Mouse (Mus musculus): Measurements from ENCODE around the gene Sptbn2. TPM values are rescaled to one million over a fixed set of nuclear protein-coding genes. Genes with fewer than 3 reads are reported as not detected.
A peak's percentile ranks its signal among the peaks of the same experiment; 100 is the strongest.
"Not testable (repeated sequence)": the region's sequence is repeated elsewhere in the genome, so short reads cannot be mapped to it uniquely, and the experiment has no call there.

Gene Sptbn2
- polyA plus RNA-seq, 1 experiment from 2014 or later: 7.7 TPM

- no peaks in the 10 kb centered on the region for H3K9me3 ChIP-seq
- H3K36me3 ChIP-seq (replicated peaks): peaks cover 46% of the 10 kb centered on the region
- under 1% methylated on average over 10 of the region's 10 CpGs for WGBS
Measured at GRCm38 (mm10) chr19:4755565-4756192, 44.7 kb downstream of the Sptbn2 start.

GRCm38 (mm10) chr19:4756193-4756911 lies 45.4 kb downstream of the Sptbn2 start, which contains the start of gene Rbm4b:
Rbm4b (plus strand) TSS chr19:4756497.
- Histone ChIP-seq H3K27ac (replicated peaks) (peak within 1 kb of the TSS; percentile 99), H3K27me3 (replicated peaks; ENCODE audit: low read depth, poor library complexity, severe bottlenecking) (no peaks in the 10 kb centered on the region), H3K4me3 (peak within 1 kb of the TSS; percentile 82), H3K9me3 (no peaks in the 10 kb centered on the region), H3K4me1 (peaks cover 22% of the 10 kb centered on the region), H3K36me3 (replicated peaks) (peaks cover 47% of the 10 kb centered on the region)
- under 1% methylated on average over 65 of the region's 65 CpGs for WGBS
- peak; percentile 99 for DNase-seq (ENCODE audit: low spot score)

More at GRCm38 (mm10) chr19:4755565-4756192, 44.7 kb downstream of the Sptbn2 start:
- Histone ChIP-seq H3K27ac (replicated peaks) (peak overlapping the region; percentile 99), H3K4me3 (peak overlapping the region; percentile 82), H3K27me3 (replicated peaks; ENCODE audit: low read depth, poor library complexity, severe bottlenecking) (no peaks in the 10 kb centered on the region), H3K4me1 (peaks cover 22% of the 10 kb centered on the region)
- peak; percentile 90 for DNase-seq (ENCODE audit: low spot score)

- DNase-seq (ENCODE audit: low spot score): no peak
Measured at GRCm38 (mm10) chr19:4756921-4757320, 46.0 kb downstream of the Sptbn2 start.

GRCm38 (mm10) chr19:4760544-4760943 lies 49.6 kb downstream of the Sptbn2 start:
- not testable (repeated sequence) for H3K4me3 ChIP-seq; H3K27me3 ChIP-seq (replicated peaks; ENCODE audit: low read depth, poor library complexity, severe bottlenecking); H3K27ac ChIP-seq (replicated peaks); H3K9me3 ChIP-seq; DNase-seq (ENCODE audit: low spot score)
- WGBS: 89% methylated on average over 8 of the region's 8 CpGs
- Histone ChIP-seq H3K4me1 (peaks cover 22% of the 10 kb centered on the region), H3K36me3 (replicated peaks) (peaks cover 78% of the 10 kb centered on the region)

More at GRCm38 (mm10) chr19:4756921-4757320, 46.0 kb downstream of the Sptbn2 start:
- peak overlapping the region; percentile 82 for H3K4me3 ChIP-seq
- no peaks in the 10 kb centered on the region for H3K9me3 ChIP-seq
- H3K27ac ChIP-seq (replicated peaks): peak overlapping the region; percentile 99
- H3K27me3 ChIP-seq (replicated peaks; ENCODE audit: low read depth, poor library complexity, severe bottlenecking): no peaks in the 10 kb centered on the region
- WGBS: 13% methylated on average over 9 of the region's 9 CpGs
- H3K36me3 ChIP-seq (replicated peaks): peaks cover 47% of the 10 kb centered on the region
- H3K4me1 ChIP-seq: peaks cover 22% of the 10 kb centered on the region

GRCm38 (mm10) chr19:4762876-4763275 lies 51.9 kb downstream of the Sptbn2 start:
- Histone ChIP-seq H3K9me3 (no peaks in the 10 kb centered on the region), H3K4me3 (no peak overlapping the region), H3K36me3 (replicated peaks) (peaks cover 97% of the 10 kb centered on the region), H3K27me3 (replicated peaks; ENCODE audit: low read depth, poor library complexity, severe bottlenecking) (no peaks in the 10 kb centered on the region), H3K27ac (replicated peaks) (no peak overlapping the region), H3K4me1 (peaks cover 18% of the 10 kb centered on the region)
- WGBS: 78% methylated on average over 1 of the region's 1 CpGs
- no peak for DNase-seq (ENCODE audit: low spot score)

GRCm38 (mm10) chr19:4767507-4768148 lies 56.7 kb downstream of the Sptbn2 start:
- Histone ChIP-seq H3K27ac (replicated peaks) (no peak overlapping the region), H3K27me3 (replicated peaks; ENCODE audit: low read depth, poor library complexity, severe bottlenecking) (no peaks in the 10 kb centered on the region), H3K9me3 (no peaks in the 10 kb centered on the region), H3K36me3 (replicated peaks) (peaks cover 100% of the 10 kb centered on the region), H3K4me3 (no peak overlapping the region), H3K4me1 (no peaks in the 10 kb centered on the region)
- no peak for DNase-seq (ENCODE audit: low spot score)
- 94% methylated on average over 12 of the region's 12 CpGs for WGBS

GRCm38 (mm10) chr19:4772785-4773184 lies 61.8 kb downstream of the Sptbn2 start:
- H3K4me1 ChIP-seq: no peaks in the 10 kb centered on the region
- no peak for DNase-seq (ENCODE audit: low spot score)
- H3K27ac ChIP-seq (replicated peaks): no peak overlapping the region
- H3K36me3 ChIP-seq (replicated peaks): peaks cover 100% of the 10 kb centered on the region
- no peaks in the 10 kb centered on the region for H3K9me3 ChIP-seq
- H3K4me3 ChIP-seq: no peak overlapping the region
- WGBS: 92% methylated on average over 3 of the region's 3 CpGs
- H3K27me3 ChIP-seq (replicated peaks; ENCODE audit: low read depth, poor library complexity, severe bottlenecking): no peaks in the 10 kb centered on the region

GRCm38 (mm10) chr19:4782891-4783290 lies 71.9 kb downstream of the Sptbn2 start:
- peaks cover 98% of the 10 kb centered on the region for H3K36me3 ChIP-seq (replicated peaks)
- no peak overlapping the region for H3K4me3 ChIP-seq
- 93% methylated on average over 2 of the region's 2 CpGs for WGBS

GRCm38 (mm10) chr19:4785206-4785605 lies 74.2 kb downstream of the Sptbn2 start:
- no peaks in the 10 kb centered on the region for H3K9me3 ChIP-seq
- WGBS: 94% methylated on average over 7 of the region's 7 CpGs
- H3K36me3 ChIP-seq (replicated peaks): peaks cover 100% of the 10 kb centered on the region

More at GRCm38 (mm10) chr19:4782891-4783290, 71.9 kb downstream of the Sptbn2 start:
- Histone ChIP-seq H3K9me3 (no peaks in the 10 kb centered on the region), H3K27me3 (replicated peaks; ENCODE audit: low read depth, poor library complexity, severe bottlenecking) (no peaks in the 10 kb centered on the region), H3K27ac (replicated peaks) (no peak overlapping the region), H3K4me1 (peaks cover 6% of the 10 kb centered on the region; the same call in 1 of the 2 replicates)
- no peak for DNase-seq (ENCODE audit: low spot score)

GRCm38 (mm10) chr19:4786313-4786712 lies 75.3 kb downstream of the Sptbn2 start:
- Histone ChIP-seq H3K9me3 (no peaks in the 10 kb centered on the region), H3K27me3 (replicated peaks; ENCODE audit: low read depth, poor library complexity, severe bottlenecking) (no peaks in the 10 kb centered on the region), H3K4me1 (peaks cover 19% of the 10 kb centered on the region), H3K4me3 (no peak overlapping the region), H3K36me3 (replicated peaks) (peaks cover 100% of the 10 kb centered on the region), H3K27ac (replicated peaks) (no peak overlapping the region)
- 95% methylated on average over 2 of the region's 2 CpGs for WGBS
- no peak for DNase-seq (ENCODE audit: low spot score)

More at GRCm38 (mm10) chr19:4785206-4785605, 74.2 kb downstream of the Sptbn2 start:
- H3K27ac ChIP-seq (replicated peaks): no peak overlapping the region
- no peak for DNase-seq (ENCODE audit: low spot score)
- H3K4me3 ChIP-seq: no peak overlapping the region
- no peaks in the 10 kb centered on the region for H3K27me3 ChIP-seq (replicated peaks; ENCODE audit: low read depth, poor library complexity, severe bottlenecking)
- H3K4me1 ChIP-seq: peaks cover 8% of the 10 kb centered on the region

GRCm38 (mm10) chr19:4793281-4793830 lies 82.4 kb downstream of the Sptbn2 start:
- Histone ChIP-seq H3K4me1 (peaks cover 38% of the 10 kb centered on the region), H3K36me3 (replicated peaks) (peaks cover 65% of the 10 kb centered on the region), H3K9me3 (no peaks in the 10 kb centered on the region), H3K27me3 (replicated peaks; ENCODE audit: low read depth, poor library complexity, severe bottlenecking) (no peaks in the 10 kb centered on the region), H3K4me3 (peak overlapping the region; percentile 81), H3K27ac (replicated peaks) (peak overlapping the region; percentile 87)
- DNase-seq (ENCODE audit: low spot score): no peak
- WGBS: 2% methylated on average over 16 of the region's 16 CpGs

GRCm38 (mm10) chr19:4793831-4794422 lies 83.0 kb downstream of the Sptbn2 start, which contains the start of gene Rbm4:
Rbm4 (minus strand) TSS chr19:4793901.
- Histone ChIP-seq H3K9me3 (no peaks in the 10 kb centered on the region), H3K4me1 (peaks cover 38% of the 10 kb centered on the region), H3K27ac (replicated peaks) (peak within 1 kb of the TSS; percentile 87), H3K4me3 (peak within 1 kb of the TSS; percentile 81), H3K27me3 (replicated peaks; ENCODE audit: low read depth, poor library complexity, severe bottlenecking) (no peaks in the 10 kb centered on the region), H3K36me3 (replicated peaks) (peaks cover 65% of the 10 kb centered on the region)
- under 1% methylated on average over 31 of the region's 31 CpGs for WGBS
- peak; percentile 95 for DNase-seq (ENCODE audit: low spot score)

Measured in embryonic facial prominence, embryonic 10.5 days (tissue).